Mouse (Mus musculus) limb, embryonic 14.5 days (tissue): Measurements from ENCODE around the gene Pex1. TPM values are rescaled to one million over a fixed set of nuclear protein-coding genes. Genes with fewer than 3 reads are reported as not detected.
A peak's percentile ranks its signal among the peaks of the same experiment; 100 is the strongest.

ENCODE experiments used
- ATAC-seq: fragments of 200-750 bp; cut with Nextera tagmentation; 2 replicates; pipeline ENCODE4 v1.8.0; 2017; ENCODE audit warnings: low read depth, moderate number of reproducible peaks, moderate TSS enrichment; ENCODE audit not compliant: low FRiP score
- DNase-seq: peaks from one replicate; pipeline ENCODE4 v3.0.0-alpha.2; 2015; ENCODE audit warnings: low spot score
- H3K27ac ChIP-seq: fragments of 300-500 bp; sonication (generic); replicated peaks from 2 replicates; pipeline ENCODE4 v1.5.1; 2014; ENCODE audit warnings: low read depth, mild to moderate bottlenecking, low read length, moderate library complexity, mixed read lengths
- H3K27me3 ChIP-seq: fragments of 300-500 bp; sonication (generic); 2 replicates; pipeline ENCODE4 v1.6.1; 2014; ENCODE audit warnings: low read length, mixed read lengths; ENCODE audit not compliant: control insufficient read depth, insufficient read depth
- H3K36me3 ChIP-seq: fragments of 300-500 bp; sonication (generic); 2 replicates; pipeline ENCODE4 v1.6.1; 2014; ENCODE audit warnings: mild to moderate bottlenecking, low read length, moderate library complexity, mixed read lengths; ENCODE audit not compliant: control insufficient read depth, insufficient read depth
- H3K4me1 ChIP-seq: fragments of 300-500 bp; sonication (generic); 2 replicates; pipeline ENCODE4 v1.6.1; 2014; ENCODE audit warnings: antibody characterized with exemption, low read length, mixed read lengths; ENCODE audit not compliant: control insufficient read depth, insufficient read depth
- H3K4me2 ChIP-seq: fragments of 300-500 bp; sonication (generic); replicated peaks from 2 replicates; pipeline ENCODE4 v1.6.1; 2014; ENCODE audit warnings: low read depth, mild to moderate bottlenecking, low read length, moderate library complexity; ENCODE audit not compliant: severe bottlenecking
- H3K4me3 ChIP-seq: fragments of 300-500 bp; sonication (generic); replicated peaks from 2 replicates; pipeline ENCODE4 v1.5.1; 2014; ENCODE audit warnings: low read length
- H3K9ac ChIP-seq: fragments of 300-500 bp; sonication (generic); 2 replicates; pipeline ENCODE4 v1.6.1; 2014; ENCODE audit warnings: mild to moderate bottlenecking, low read depth, low read length, moderate library complexity; ENCODE audit not compliant: severe bottlenecking
- H3K9me3 ChIP-seq: fragments of 300-500 bp; sonication (generic); 2 replicates; pipeline ENCODE4 v1.6.1; 2016; ENCODE audit warnings: low read length; ENCODE audit not compliant: control insufficient read depth
- POLR2A ChIP-seq: fragments of 200-500 bp; IDR thresholded peaks from 2 replicates; pipeline ENCODE4 v1.8.0; 2012; ENCODE audit warnings: inconsistent platforms, mild to moderate bottlenecking, moderate library complexity, borderline replicate concordance; ENCODE audit not compliant: insufficient read depth, insufficient read length; ENCODE audit errors: extremely low read depth
- WGBS: fragments of 180-500 bp; shearing (Covaris S2); extraction: QIAGEN DNeasy Blood & Tissue Kit; methylation state at CpG from one replicate; pipeline ENCODE4 v1.1.7; 2014; 5-methylcytosine and 5-hydroxymethylcytosine counted together
- polyA plus RNA-seq, 2 experiments: library from polyadenylated mRNA; depleted of rRNA in 1 of 2; stranded (reverse) in 1 of 2; unstranded in 1 of 2; fragments of >200 nt; fragmentation: Nextera tagmentation in 1 of 2; extraction: Ambion mirVana in 1 of 2; gene quantifications; 2 replicates each; pipeline versions ENCODE4 v1.2.1 to v1.2.3; 2012 to 2014

Pex1 gene
- polyA plus RNA-seq, 2 experiments: 15.4 to 17.8 TPM

DNA sequence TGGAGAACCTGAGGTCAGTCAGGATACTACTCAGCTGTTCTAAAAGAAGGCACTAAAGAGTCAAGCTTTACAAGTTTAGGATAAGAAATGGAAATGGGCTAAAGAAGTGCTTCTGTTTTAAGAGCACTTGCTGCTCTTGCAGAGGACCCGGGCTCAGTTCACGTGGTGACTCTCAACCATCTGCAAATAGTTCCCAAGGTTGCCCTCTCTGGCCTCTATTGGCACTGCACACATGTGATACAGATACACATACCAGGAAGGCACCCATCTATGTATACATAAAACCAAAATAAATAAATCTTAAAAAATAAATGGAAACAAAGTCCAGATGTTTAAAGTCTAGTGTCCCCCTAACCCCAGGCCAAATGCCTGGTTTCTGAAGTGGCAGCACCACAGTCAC, 21.0 kb upstream of the Pex1 start:
- no peaks in the 10 kb centered on the region for H3K9me3 ChIP-seq
- DNase-seq: no peak
- no peak overlapping the region for H3K4me3 ChIP-seq
- no peak overlapping the region for H3K4me2 ChIP-seq
- no peak for ATAC-seq
- TF ChIP-seq POLR2A: no peak
- H3K36me3 ChIP-seq: peaks cover 96% of the 10 kb centered on the region
- WGBS: 100% methylated on average over 2 of the region's 2 CpGs
- no peaks in the 10 kb centered on the region for H3K27me3 ChIP-seq
- no peaks in the 10 kb centered on the region for H3K4me1 ChIP-seq
- H3K27ac ChIP-seq: no peak overlapping the region
- H3K9ac ChIP-seq: no peak overlapping the region

GRCm38 (mm10) chr5:3577939-3578338, 17.9 kb upstream of the Pex1 start:
- H3K27ac ChIP-seq: no peak overlapping the region
- no peaks in the 10 kb centered on the region for H3K9me3 ChIP-seq
- H3K4me3 ChIP-seq: no peak overlapping the region
- WGBS: 92% methylated on average over 2 of the region's 2 CpGs
- no peak overlapping the region for H3K9ac ChIP-seq
- DNase-seq (no peak), ATAC-seq (no peak)
- no peaks in the 10 kb centered on the region for H3K4me1 ChIP-seq
- TF ChIP-seq POLR2A: no peak
- H3K27me3 ChIP-seq: no peaks in the 10 kb centered on the region
- no peak overlapping the region for H3K4me2 ChIP-seq
- peaks cover 90% of the 10 kb centered on the region for H3K36me3 ChIP-seq

GRCm38 (mm10) chr5:3579066-3579465, 16.8 kb upstream of the Pex1 start:
- Histone ChIP-seq H3K9me3 (no peaks in the 10 kb centered on the region), H3K36me3 (peaks cover 91% of the 10 kb centered on the region), H3K9ac (no peak overlapping the region), H3K4me1 (no peaks in the 10 kb centered on the region), H3K4me3 (no peak overlapping the region), H3K27me3 (no peaks in the 10 kb centered on the region), H3K4me2 (no peak overlapping the region), H3K27ac (no peak overlapping the region)
- no peak for TF ChIP-seq POLR2A
- ATAC-seq: no peak
- no peak for DNase-seq
- 97% methylated on average over 7 of the region's 7 CpGs for WGBS

- no peaks in the 10 kb centered on the region for H3K27me3 ChIP-seq
- H3K36me3 ChIP-seq: peaks cover 8% of the 10 kb centered on the region
- no peak for TF ChIP-seq POLR2A
- under 1% methylated on average over 31 of the region's 31 CpGs for WGBS
- peaks cover 14% of the 10 kb centered on the region for H3K4me1 ChIP-seq
- peak within 1 kb of the TSS; percentile 91 for H3K4me3 ChIP-seq
- 0 out of 2 replicates have a peak within 1 kb of the TSS, but pooled peaks have one; percentile 38 for H3K27ac ChIP-seq
- H3K9ac ChIP-seq: peak within 1 kb of the TSS; percentile 72
- H3K9me3 ChIP-seq: no peaks in the 10 kb centered on the region
- ATAC-seq (peak; percentile 83), DNase-seq (peak; percentile 70)
- peak within 1 kb of the TSS; percentile 73 for H3K4me2 ChIP-seq
Observed at GRCm38 (mm10) chr5:3596399-3596766, 517 bp downstream of the Pex1 start, which contains the start of gene Rbm48. TSS of gene Rbm48 (minus strand) at chr5:3596585.

DNA sequence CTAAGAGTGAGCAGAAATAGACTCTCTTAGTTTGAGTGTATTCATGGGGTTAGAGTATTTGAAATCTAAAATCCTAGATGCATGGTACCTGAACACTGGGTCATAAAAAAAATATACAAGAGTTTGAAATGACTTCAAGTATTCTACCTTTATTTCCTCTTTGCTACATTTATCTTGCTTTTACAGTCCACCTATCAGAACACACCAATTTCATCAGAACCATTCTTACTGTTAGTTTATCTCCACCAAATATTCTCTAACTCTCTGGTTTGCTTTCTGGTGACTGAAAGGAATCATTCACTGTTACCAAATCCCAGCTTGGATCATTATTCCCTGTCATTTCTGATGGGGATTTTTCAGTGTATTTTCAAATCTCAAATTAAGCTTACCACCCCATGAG, 1.3 kb downstream of the Pex1 start:
- peaks cover 14% of the 10 kb centered on the region for H3K4me1 ChIP-seq
- no peaks in the 10 kb centered on the region for H3K9me3 ChIP-seq
- H3K4me2 ChIP-seq: peak overlapping the region; percentile 73
- TF ChIP-seq POLR2A: no peak
- DNase-seq (no peak), ATAC-seq (no peak)
- H3K9ac ChIP-seq: peak overlapping the region; percentile 66; the same call in 1 of the 2 replicates
- H3K36me3 ChIP-seq: peaks cover 7% of the 10 kb centered on the region; the same call in 1 of the 2 replicates
- peak overlapping the region; percentile 91 for H3K4me3 ChIP-seq
- no peaks in the 10 kb centered on the region for H3K27me3 ChIP-seq
- no peak overlapping the region for H3K27ac ChIP-seq

DNA sequence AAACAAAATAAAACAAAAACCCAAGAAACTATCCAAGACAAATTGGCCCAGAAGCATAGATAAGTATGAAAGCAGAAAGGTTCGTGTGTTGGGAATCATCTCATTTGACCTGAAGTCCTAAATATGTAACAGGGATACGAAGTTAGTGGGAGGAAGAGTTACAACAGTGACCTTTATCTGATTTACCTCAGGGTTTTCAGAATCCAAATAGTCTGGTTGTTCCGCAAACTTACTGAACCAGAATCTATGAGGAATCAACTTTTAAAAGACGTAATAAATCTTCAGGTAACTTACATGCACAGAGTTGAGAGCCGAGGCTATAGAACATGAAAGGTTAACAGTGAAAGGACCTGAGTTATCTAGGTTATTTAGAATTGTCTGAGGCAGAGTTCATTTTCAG, 2.9 kb downstream of the Pex1 start:
- H3K4me3 ChIP-seq: no peak overlapping the region
- no peaks in the 10 kb centered on the region for H3K27me3 ChIP-seq
- DNase-seq (no peak), ATAC-seq (no peak)
- H3K36me3 ChIP-seq: no peaks in the 10 kb centered on the region
- H3K9me3 ChIP-seq: no peaks in the 10 kb centered on the region
- no peak overlapping the region for H3K4me2 ChIP-seq
- no peak overlapping the region for H3K27ac ChIP-seq
- H3K9ac ChIP-seq: no peak overlapping the region
- no peak for TF ChIP-seq POLR2A
- 88% methylated on average over 5 of the region's 5 CpGs for WGBS
- H3K4me1 ChIP-seq: peaks cover 14% of the 10 kb centered on the region
